Mouse (Mus musculus) B cell, adult 2 months (primary cell): ENCODE data around the gene Depdc7.

Source experiments
- DNase-seq, 2 experiments: peaks; one replicate each; pipeline ENCODE4 v3.0.0; 2022

Depdc7 gene

GRCm38 (mm10) chr2:104742741-104743064 is at the start of gene Depdc7:
Gene Depdc7, minus strand, starts transcription at chr2:104742878.
- peak; percentile 88 for DNase-seq

GRCm38 (mm10) chr2:104774763-104775162 is 32.1 kb upstream of the Depdc7 start:
- DNase-seq, result peak; percentile 7 to 12

- no peak for DNase-seq
Observed at GRCm38 (mm10) chr2:104768697-104769096, 26.0 kb upstream of the Depdc7 start.

GRCm38 (mm10) chr2:104764018-104764417 is 21.3 kb upstream of the Depdc7 start:
- DNase-seq, result no peak

- DNase-seq, result no peak
Observed at GRCm38 (mm10) chr2:104763134-104763703, 20.5 kb upstream of the Depdc7 start.

GRCm38 (mm10) chr2:104750611-104751010 is 7.9 kb upstream of the Depdc7 start:
- peak; percentile 28 to 40 for DNase-seq

GRCm38 (mm10) chr2:104748652-104749183 is 6.0 kb upstream of the Depdc7 start:
- no peak for DNase-seq

GRCm38 (mm10) chr2:104746251-104746650 is 3.6 kb upstream of the Depdc7 start:
- no peak for DNase-seq

GRCm38 (mm10) chr2:104743971-104744370 is 1.3 kb upstream of the Depdc7 start:
- no peak for DNase-seq

- DNase-seq, result no peak
Observed at GRCm38 (mm10) chr2:104743160-104743559, 482 bp upstream of the Depdc7 start.

GRCm38 (mm10) chr2:104741896-104742740 is 560 bp downstream of the Depdc7 start:
- DNase-seq, result no peak

GRCm38 (mm10) chr2:104741015-104741758 is 1.5 kb downstream of the Depdc7 start:
- no peak for DNase-seq

- DNase-seq, result no peak
Observed at GRCm38 (mm10) chr2:104740248-104740949, 2.3 kb downstream of the Depdc7 start.

GRCm38 (mm10) chr2:104739691-104740090 is 3.0 kb downstream of the Depdc7 start:
- no peak for DNase-seq

- no peak for DNase-seq
Observed at GRCm38 (mm10) chr2:104736241-104736640, 6.4 kb downstream of the Depdc7 start.

- no peak for DNase-seq
Observed at GRCm38 (mm10) chr2:104732562-104733256, 10.0 kb downstream of the Depdc7 start.

GRCm38 (mm10) chr2:104732033-104732444 is 10.6 kb downstream of the Depdc7 start:
- DNase-seq, result peak; percentile 55

- DNase-seq, result no peak
Observed at GRCm38 (mm10) chr2:104727369-104727768, 15.3 kb downstream of the Depdc7 start.

GRCm38 (mm10) chr2:104722021-104722420 is 20.7 kb downstream of the Depdc7 start:
- DNase-seq, result no peak

- DNase-seq, result no peak
Observed at GRCm38 (mm10) chr2:104717827-104718226, 24.9 kb downstream of the Depdc7 start.

GRCm38 (mm10) chr2:104717231-104717735 is 25.4 kb downstream of the Depdc7 start:
- DNase-seq, result no peak

- DNase-seq, result no peak
Observed at GRCm38 (mm10) chr2:104716279-104716678, 26.4 kb downstream of the Depdc7 start, which contains the start of gene Pin1rt1. Gene Pin1rt1, minus strand, starts transcription at chr2:104716379.
